Mouse (Mus musculus) lung, postnatal 4 days (tissue): Measurements from ENCODE around the gene Ankrd40.

Experiments
- DNase-seq, 2 experiments: peaks; one replicate each; pipeline ENCODE4 v3.0.0; 2021

Ankrd40 gene

DNA sequence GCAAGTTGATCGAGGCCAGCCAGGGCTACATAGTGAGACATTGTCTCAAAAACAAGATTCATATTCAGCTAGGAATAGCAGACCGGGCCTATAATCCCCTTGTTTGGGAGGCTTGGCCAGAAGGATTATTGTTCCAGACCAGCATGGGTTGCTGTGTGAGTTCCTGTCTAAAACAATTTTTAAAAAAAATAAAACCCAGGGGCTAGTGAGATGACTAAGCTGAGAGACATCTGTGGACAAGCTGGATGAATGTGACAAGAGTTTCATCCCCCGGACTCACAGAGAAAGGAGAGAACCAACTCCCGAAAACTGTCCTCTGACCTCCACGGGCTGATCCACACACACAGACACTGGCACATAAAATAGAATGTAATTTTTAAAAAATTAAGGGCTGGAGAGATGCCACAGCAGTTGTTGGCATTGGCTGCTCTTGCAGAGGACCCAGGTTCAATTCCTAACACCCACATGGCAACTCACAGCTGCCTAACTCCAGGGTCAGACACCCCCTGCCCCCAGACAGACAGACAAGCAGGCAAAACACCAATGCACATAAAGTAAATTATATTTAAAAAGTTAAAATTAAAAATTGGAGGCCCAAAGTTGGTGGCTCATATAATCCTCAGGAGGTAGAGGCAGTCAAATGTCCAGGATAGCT is 4.4 kb upstream of the Ankrd40 start:
- no peak for DNase-seq

GRCm38 (mm10) chr11:94324618-94325017 is 3.2 kb upstream of the Ankrd40 start:
- no peak for DNase-seq

- DNase-seq: no peak
These were observed 815 bp upstream of the Ankrd40 start for GRCm38 (mm10) chr11:94326961-94327411.

- no peak for DNase-seq
These were observed 834 bp downstream of the Ankrd40 start for GRCm38 (mm10) chr11:94328644-94329025.

DNA sequence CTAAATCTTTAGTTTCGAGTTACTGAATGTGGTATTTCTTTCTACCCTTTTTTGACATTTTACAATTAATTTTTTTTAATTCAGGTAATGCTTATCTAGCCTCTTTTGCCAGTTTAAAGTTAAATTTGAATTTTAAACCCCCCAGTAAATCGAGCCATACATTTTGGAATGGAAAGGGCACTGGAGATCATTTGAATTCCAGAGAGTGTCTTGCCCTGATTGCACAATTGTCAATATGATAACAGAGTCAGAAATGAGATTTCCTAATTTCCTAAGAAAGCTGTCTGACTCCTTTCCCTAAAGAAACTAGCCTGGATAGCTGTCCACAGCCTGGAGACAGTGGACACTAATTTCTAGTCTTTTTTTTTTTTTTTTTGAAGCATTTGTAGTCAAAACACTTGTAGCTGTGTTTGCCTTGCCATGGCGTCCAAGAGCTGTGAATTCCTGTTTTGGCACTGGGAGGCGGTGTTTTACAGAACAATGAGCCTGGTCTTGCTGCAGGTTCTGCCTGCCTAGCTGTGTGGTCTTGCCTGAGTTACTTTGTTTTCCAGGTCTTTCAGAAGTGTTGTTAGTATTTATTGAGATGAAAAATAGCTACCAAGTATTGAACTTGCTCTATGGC is 1.6 kb downstream of the Ankrd40 start:
- DNase-seq: peak; percentile 73 to 76

DNA sequence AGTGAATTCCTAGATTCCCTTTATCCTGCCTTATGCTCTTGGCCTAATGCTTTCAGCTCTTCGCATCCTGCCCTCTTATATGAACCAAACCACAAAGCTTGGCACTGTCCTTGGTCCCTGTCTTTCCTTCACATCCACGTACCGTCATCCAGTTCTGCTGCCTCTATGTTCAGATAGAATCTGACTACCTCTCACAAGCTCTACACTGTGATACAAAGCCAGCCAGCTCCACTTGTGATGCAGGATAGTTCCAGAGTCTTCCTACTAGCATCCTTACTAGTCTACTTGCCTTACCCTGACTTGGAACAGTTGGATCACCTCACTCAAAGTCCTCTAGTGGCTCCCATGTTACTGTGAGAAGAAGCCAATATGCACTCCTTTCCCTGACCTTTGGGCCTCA is 2.4 kb downstream of the Ankrd40 start:
- DNase-seq: no peak

DNA sequence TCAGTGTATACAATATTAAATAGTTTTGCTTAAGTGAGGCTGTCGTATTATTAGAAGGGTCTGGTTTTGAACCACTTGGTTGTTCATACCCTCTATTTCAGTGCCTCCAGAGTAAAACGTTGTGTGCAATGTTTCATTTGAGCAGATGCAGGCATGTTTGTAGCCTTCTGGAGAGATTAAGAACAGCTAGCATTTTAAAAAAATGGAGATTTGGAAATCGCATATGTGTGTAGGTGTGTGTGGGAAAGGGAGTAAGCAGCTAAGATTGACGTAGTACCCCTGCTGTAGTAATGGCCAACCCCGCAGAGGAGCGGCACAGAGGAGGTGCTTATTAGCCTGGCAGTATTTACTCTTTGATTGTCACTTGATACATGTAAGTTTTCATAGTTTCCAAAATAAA is 4.9 kb downstream of the Ankrd40 start:
- no peak for DNase-seq

- DNase-seq: no peak
These were observed 6.7 kb downstream of the Ankrd40 start for GRCm38 (mm10) chr11:94334386-94334968.

GRCm38 (mm10) chr11:94336551-94336950 is 8.8 kb downstream of the Ankrd40 start:
- DNase-seq: no peak

DNA sequence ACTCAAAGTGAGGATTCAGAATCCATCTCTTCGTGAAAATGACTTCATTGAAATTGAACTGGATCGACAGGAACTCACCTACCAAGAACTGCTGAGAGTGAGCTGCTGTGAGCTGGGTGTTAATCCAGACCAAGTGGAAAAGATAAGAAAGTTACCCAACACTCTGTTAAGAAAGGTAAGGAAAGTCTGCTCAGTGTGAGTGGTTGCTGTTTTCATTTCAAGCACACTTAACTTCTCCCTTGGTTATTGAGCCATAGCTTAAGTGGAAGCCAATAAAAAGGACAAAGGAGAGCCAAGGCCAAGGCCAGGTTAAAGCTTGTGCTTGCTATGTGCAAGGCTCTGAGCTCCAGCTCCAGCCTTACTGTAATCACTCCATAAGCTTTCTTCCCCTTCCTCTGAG is 10.5 kb downstream of the Ankrd40 start:
- DNase-seq: no peak

DNA sequence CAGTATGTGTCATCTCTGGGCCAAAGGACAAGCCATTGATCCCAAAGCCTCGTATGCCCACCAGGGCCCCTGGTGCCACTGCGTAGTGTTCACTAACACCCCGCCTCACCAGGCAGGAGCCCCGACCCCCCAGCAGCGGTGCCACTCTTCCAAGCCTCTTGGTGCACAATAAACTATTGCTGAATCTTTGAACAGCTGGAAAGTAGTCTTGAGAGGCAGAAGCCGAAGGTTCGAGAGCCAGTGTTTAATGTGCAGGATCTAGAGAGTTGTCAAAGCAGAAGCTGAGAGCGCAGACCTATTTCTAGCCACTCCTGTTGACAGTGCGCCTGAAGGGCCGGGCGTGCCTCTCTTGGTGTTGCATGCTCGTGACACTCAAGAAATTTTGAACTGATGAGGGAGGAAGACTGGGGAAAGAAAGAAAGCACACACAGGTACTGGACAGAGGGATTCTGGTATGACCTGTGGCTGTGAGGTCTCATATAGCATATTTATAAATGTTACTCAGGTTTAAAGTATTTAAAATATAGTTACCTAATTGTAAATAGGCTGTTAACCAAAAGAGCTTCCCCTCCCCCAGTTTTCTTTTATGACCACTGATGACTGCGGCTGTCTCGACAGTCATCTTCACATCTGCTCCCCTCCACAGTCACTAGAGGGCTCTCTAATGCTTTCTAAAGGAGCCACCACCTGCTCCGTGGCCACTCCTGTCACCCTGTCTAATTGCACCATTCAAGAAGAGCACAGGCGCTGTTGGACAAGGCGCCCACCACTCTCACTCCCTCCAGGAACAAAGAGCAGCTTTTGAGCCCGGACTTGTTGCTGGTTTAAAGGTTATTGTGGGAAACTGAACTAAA is 12.2 kb downstream of the Ankrd40 start:
- DNase-seq: peak; percentile 67 to 73

DNA sequence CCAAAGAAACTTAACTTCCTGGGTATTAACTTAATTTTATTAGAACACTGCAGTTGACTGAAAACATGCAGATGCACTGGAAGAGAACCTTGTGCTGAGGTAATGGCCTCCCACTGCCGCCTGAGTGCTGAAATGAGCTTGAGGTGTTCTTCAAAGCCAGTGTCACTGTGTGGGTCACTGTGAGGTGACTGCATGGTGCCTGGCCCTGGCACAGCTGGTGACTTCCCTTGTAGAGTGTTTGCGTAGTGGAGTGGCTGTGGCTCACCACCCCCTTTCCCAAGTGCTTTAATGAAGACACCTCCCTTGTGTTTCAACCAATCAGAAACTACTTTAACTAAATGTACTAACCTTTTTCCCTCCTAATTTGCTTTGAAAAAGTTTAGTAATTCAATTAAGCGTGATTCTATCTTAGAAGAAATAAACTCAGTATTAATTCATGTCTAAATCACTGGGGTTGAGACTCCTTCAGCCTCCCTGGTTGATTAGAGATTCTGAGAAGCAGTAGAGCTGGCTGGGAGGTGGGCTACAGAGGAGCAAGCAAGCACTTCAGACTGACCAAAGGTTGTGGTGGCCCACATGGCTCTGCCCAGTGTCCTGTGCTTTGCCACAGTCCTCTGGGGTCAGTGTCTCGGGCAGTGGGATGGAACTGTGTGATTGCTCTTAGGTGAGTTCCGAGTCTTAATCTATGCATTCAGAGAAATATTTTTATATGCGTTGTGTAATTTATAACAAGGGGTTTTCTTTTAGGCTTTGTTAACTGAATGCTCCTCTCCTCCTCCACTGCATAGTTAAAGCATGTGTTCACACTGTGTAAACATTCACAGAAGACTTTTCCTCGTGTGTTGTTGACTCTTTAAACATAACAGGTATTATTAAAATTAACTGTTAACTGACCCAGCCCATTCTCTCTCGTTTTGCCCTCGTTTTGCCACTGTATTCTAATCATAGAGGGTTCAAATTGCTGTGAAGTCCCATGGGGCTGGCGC is 13.4 kb downstream of the Ankrd40 start:
- peak; percentile 66 to 85 for DNase-seq

DNA sequence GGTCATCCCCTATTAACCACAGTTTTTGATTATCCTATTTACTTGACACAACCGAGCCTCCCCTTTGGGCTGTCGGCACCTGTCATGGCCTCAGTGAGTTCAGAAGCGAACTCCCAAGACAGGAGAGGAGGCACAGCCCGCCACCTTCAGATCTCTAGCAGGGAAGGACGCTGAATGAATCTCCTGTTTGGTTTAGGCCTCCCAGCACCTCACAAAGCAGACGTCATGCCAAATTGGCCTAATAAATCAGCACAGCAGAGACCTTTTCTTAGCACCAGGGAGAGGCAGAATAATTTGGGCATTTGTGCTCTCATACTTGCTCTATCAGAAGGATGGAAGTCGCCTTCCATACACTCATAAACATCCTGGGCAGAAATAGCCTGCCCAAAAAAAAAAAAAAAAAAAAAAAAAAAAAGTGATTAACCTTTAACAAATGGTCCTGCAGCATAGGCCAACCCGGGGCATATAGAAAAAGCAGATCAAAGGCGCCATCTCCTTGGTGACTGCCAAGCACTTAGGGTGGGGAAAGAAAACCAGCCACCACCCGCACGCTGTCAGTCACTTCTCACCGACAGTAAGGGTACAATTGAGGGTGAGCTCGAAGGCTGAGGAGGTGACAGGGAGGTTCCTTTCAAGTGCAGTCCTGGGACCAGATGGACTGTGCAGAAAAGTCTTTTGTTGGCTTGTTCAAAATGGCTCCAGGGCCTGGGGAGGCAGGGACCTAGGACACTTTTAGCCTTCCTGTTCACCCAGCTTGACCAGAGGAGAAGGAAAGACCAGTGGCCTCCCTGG is 14.5 kb downstream of the Ankrd40 start:
- no peak for DNase-seq

- no peak for DNase-seq
These were observed 16.2 kb downstream of the Ankrd40 start for GRCm38 (mm10) chr11:94343955-94344358.

- DNase-seq: no peak
These were observed 16.7 kb downstream of the Ankrd40 start for GRCm38 (mm10) chr11:94344470-94344869.

GRCm38 (mm10) chr11:94345926-94346325 is 18.1 kb downstream of the Ankrd40 start:
- no peak for DNase-seq

DNA sequence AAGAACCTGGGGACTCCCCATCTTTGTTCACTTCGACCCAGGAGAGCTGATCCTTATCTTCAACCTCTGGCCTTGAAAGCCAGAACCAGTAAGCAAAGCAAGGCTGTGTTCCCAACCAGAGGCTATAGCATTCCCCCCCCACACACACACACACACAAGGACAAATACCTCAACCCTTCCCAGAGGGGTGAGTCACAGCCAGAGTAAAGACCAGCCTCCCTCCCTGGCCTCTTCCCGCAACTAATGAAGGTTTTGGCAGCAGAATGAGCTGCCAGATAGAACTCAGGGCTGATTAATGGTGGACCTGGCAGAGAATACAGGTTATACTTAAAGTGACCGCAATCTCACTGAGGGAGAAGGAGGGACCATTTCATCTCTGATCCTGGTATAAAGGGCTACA is 18.8 kb downstream of the Ankrd40 start:
- DNase-seq: no peak

GRCm38 (mm10) chr11:94347063-94347575 is 19.3 kb downstream of the Ankrd40 start:
- DNase-seq: no peak

DNA sequence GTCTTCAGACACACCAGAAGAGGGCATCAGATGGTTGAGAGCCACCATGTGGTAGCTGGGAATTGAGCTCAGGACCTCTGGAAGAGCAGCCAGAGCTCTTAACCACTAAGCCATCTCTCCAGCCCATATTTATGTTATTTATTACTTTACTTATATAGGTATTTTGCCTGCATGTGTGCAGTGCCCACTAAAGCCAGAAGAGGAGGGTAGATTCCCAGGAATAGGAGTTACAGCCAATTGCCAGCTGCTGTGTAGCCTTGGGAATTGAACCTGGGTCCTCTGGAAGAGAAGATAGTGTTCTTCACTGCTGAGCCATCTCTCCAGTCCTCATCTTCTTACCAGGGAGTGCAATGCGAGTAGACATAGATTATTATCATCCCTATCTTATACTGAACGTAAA is 22.0 kb downstream of the Ankrd40 start:
- DNase-seq: no peak

- peak in 1 of 2 experiments; percentile 16 for DNase-seq
These were observed 22.5 kb downstream of the Ankrd40 start for GRCm38 (mm10) chr11:94350337-94350736.

DNA sequence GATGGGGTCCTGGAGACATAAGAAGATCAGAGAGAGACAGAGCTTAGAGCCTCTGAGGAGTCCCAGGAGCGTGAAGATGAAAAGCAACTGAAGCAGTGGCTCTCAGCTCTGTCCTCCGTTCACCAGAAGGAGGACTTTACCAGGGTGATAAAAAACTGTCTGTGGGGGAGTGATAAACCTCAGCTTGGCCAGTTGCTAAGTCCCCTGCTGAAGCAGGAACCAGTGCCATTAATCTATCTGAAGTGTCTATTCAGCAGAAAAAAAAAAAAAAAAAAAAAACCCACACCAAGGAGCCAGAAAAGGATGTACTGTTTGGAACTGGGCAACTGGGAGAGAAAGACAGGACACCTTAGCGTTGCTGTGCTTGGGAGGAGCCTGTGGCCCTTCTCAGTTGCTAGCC is 23.3 kb downstream of the Ankrd40 start:
- DNase-seq: no peak
